Mouse (Mus musculus): ENCODE measurements around the gene Stc2. TPM values are rescaled to one million over a fixed set of nuclear protein-coding genes. Genes with fewer than 3 reads are reported as not detected.

Stc2 gene
- polyA plus RNA-seq (2014; fragmentation: Nextera tagmentation; extraction: Ambion mirVana) = 0.64 and 0.96 TPM in 2 replicates

DNA sequence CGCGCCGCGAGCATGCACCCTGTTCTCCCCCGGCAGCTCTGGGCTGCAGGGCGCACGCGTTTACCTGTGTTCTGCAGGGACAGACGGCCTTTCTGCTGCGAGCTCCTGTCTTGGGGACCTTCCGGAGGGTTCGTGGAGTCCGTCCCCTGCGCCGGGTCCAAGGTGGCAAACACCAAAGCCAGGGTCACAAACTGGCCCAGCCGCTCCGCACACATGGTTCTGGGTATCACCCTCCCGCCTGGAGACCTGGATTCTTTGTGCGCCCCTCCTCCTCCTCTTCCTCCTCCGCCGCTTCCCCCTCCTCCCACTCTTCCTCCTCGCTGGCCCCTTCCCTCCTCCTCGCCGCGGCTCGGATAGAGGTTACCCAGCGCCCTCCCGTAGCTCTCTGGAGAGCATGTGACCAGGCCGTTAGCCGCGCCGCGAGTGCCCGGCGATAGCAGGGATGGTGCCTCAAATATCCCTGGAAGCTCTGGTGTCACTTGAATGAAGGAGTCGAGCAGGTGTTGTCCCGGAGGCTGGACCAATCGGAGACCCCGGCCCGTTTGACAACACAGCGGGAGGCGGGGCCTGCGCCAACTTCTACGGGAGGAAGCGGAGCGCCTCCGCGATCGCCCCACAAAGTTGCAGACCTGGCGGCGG is at the start of gene Stc2:
Gene Stc2 (minus strand): TSS at position 427 of the 639 bp plus-strand sequence.
- Histone ChIP-seq H3K4me2 (replicated peaks; ENCODE audit: low read depth, low read length) (peak within 1 kb of the TSS; percentile 98), H3K36me3 (ENCODE audit: control insufficient read depth, insufficient read depth, low read length) (no peaks in the 10 kb centered on the region), H3K27me3 (ENCODE audit: control insufficient read depth, insufficient read depth, low read length) (peaks cover 20% of the 10 kb centered on the region), H3K9me3 (ENCODE audit: control insufficient read depth, low read length) (no peaks in the 10 kb centered on the region), H3K4me1 (replicated peaks; ENCODE audit: control insufficient read depth, insufficient read depth, low read length) (peaks cover 8% of the 10 kb centered on the region), H3K27ac (ENCODE audit: low read depth, low read length) (no peak within 1 kb of the TSS), H3K9ac (ENCODE audit: low read depth, low read length) (peak within 1 kb of the TSS; percentile 32), H3K4me3 (ENCODE audit: low read depth, low read length) (peak within 1 kb of the TSS; percentile 50)
- peak; percentile 86 for ATAC-seq (ENCODE audit: low FRiP score)
- WGBS = 0% methylated on average over 47 of the region's 51 CpGs
- DNase-seq (ENCODE audit: low spot score) = peak; percentile 83

DNA sequence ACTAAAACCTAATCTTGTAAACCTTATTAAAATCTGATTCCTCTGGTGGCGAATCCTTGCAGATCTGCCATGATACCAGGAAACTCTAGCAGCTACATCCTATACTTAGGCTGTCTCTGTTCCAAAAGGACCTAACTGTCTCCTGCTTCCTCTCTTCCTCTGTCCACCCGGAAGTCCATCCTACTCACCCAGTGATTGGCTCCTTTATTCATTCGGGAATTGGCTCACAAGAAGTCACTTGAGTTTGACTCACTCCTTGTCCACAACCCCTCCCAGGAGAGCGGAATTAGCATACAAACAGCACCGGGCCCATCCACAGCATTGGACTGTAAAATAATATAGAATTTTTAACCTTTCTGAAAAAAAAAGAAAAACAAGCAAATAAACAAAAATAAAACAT is 47.2 kb upstream of the Stc2 start:
- Histone ChIP-seq H3K36me3 (ENCODE audit: control insufficient read depth, insufficient read depth, low read length) (no peaks in the 10 kb centered on the region), H3K4me1 (replicated peaks; ENCODE audit: control insufficient read depth, insufficient read depth, low read length) (no peaks in the 10 kb centered on the region), H3K9me3 (ENCODE audit: control insufficient read depth, low read length) (no peaks in the 10 kb centered on the region), H3K4me3 (ENCODE audit: low read depth, low read length) (no peak overlapping the region), H3K27ac (ENCODE audit: low read depth, low read length) (no peak overlapping the region), H3K4me2 (replicated peaks; ENCODE audit: low read depth, low read length) (no peak overlapping the region), H3K9ac (ENCODE audit: low read depth, low read length) (no peak overlapping the region), H3K27me3 (ENCODE audit: control insufficient read depth, insufficient read depth, low read length) (no peaks in the 10 kb centered on the region)
- ATAC-seq (ENCODE audit: low FRiP score) (no peak), DNase-seq (ENCODE audit: low spot score) (no peak)
- WGBS = 86% methylated on average over 5 of the region's 5 CpGs

DNA sequence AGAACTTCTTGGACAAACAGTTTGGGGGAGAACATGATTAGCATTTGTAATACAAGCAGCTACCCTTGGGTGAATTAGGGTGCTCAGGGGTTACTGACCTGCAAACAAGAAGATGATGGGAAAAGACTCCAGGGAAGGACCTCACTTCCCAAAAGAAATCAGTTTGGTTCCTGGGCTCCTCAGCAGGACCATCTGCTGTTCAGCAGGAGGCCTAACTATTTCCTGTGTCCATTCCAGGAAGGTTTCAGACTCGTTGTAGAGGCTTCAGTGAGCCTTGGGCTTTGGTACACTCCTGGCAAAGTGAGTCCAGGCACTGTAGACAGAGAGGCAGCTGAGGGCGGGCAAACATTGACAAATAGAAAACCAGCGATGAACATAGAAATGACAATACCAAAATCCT is 42.5 kb upstream of the Stc2 start:
- no peak overlapping the region for H3K4me2 ChIP-seq (replicated peaks; ENCODE audit: low read depth, low read length)
- H3K27ac ChIP-seq (ENCODE audit: low read depth, low read length) = no peak overlapping the region
- WGBS = 75% methylated on average over 3 of the region's 3 CpGs
- no peak for DNase-seq (ENCODE audit: low spot score)
- H3K9ac ChIP-seq (ENCODE audit: low read depth, low read length) = no peak overlapping the region
- H3K27me3 ChIP-seq (ENCODE audit: control insufficient read depth, insufficient read depth, low read length) = no peaks in the 10 kb centered on the region
- H3K4me1 ChIP-seq (replicated peaks; ENCODE audit: control insufficient read depth, insufficient read depth, low read length) = no peaks in the 10 kb centered on the region
- no peaks in the 10 kb centered on the region for H3K36me3 ChIP-seq (ENCODE audit: control insufficient read depth, insufficient read depth, low read length)
- ATAC-seq (ENCODE audit: low FRiP score) = no peak
- no peak overlapping the region for H3K4me3 ChIP-seq (ENCODE audit: low read depth, low read length)
- no peaks in the 10 kb centered on the region for H3K9me3 ChIP-seq (ENCODE audit: control insufficient read depth, low read length)

DNA sequence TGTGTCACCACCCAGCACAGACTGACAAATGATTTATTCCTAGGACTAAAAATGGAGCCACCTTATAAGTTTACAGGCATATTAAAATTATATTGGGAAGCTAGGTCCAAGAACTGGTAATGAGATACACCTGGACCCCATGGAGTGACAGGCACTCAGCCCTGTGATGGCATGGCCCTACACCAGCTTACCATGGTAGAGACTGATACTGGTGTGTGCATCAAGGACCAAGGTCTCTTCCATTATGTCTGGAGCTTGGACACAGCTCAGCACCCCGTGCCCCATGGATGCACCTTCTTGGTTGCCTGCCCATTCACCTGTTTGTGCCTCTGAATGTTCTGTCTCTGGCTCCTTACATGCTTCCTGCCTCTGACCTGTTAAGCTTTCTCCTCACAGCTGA is 36.9 kb upstream of the Stc2 start:
- Histone ChIP-seq H3K9ac (ENCODE audit: low read depth, low read length) (no peak overlapping the region), H3K4me2 (replicated peaks; ENCODE audit: low read depth, low read length) (no peak overlapping the region), H3K36me3 (ENCODE audit: control insufficient read depth, insufficient read depth, low read length) (no peaks in the 10 kb centered on the region), H3K4me1 (replicated peaks; ENCODE audit: control insufficient read depth, insufficient read depth, low read length) (no peaks in the 10 kb centered on the region), H3K4me3 (ENCODE audit: low read depth, low read length) (no peak overlapping the region), H3K9me3 (ENCODE audit: control insufficient read depth, low read length) (no peaks in the 10 kb centered on the region), H3K27ac (ENCODE audit: low read depth, low read length) (no peak overlapping the region), H3K27me3 (ENCODE audit: control insufficient read depth, insufficient read depth, low read length) (no peaks in the 10 kb centered on the region)
- WGBS = 89% methylated on average over 1 of the region's 1 CpGs
- no peak for DNase-seq (ENCODE audit: low spot score)
- no peak for ATAC-seq (ENCODE audit: low FRiP score)

DNA sequence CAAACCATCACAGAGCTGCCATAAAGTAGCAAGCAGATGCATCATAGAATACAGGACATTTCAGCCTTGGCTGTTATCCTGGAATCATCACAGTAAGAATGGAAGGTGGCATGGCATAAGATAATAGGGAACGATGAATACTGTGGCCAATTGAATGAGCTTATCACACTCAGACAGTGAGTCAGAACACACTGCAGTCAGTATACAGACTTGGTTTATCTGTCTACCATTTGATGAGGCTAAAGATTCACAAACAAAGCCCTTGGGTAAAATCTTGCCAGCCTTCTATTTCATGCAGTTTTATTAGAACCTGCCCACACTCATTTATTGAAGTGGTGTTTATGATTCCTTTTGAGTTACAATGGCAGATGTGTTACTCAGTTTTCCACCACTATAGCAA is 33.2 kb upstream of the Stc2 start:
- ATAC-seq (ENCODE audit: low FRiP score) (no peak), DNase-seq (ENCODE audit: low spot score) (no peak)
- Histone ChIP-seq H3K9ac (ENCODE audit: low read depth, low read length) (no peak overlapping the region), H3K4me1 (replicated peaks; ENCODE audit: control insufficient read depth, insufficient read depth, low read length) (no peaks in the 10 kb centered on the region), H3K4me2 (replicated peaks; ENCODE audit: low read depth, low read length) (no peak overlapping the region), H3K27ac (ENCODE audit: low read depth, low read length) (no peak overlapping the region), H3K36me3 (ENCODE audit: control insufficient read depth, insufficient read depth, low read length) (no peaks in the 10 kb centered on the region), H3K9me3 (ENCODE audit: control insufficient read depth, low read length) (no peaks in the 10 kb centered on the region), H3K27me3 (ENCODE audit: control insufficient read depth, insufficient read depth, low read length) (no peaks in the 10 kb centered on the region), H3K4me3 (ENCODE audit: low read depth, low read length) (no peak overlapping the region)
- WGBS = 98% methylated on average over 1 of the region's 1 CpGs

DNA sequence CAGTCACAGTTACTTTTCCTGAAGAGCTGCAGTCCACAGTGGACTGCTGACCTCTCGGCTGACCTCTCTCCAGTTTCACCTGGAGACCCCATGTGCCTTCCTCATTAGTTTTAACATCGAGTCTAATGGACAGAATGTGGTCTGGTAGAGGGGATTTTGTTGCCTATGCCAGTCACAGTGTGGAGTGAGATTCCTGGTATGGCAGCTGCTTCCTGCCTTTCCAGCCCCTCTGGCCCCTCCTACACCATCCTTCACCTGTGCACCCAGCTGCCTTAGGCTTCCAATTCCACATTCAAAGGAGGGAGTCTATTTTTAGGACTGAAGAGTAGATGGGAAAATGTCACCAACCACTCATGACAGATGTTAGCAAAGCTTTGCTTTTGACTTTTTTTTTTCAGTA is 28.7 kb upstream of the Stc2 start:
- H3K9me3 ChIP-seq (ENCODE audit: control insufficient read depth, low read length) = no peaks in the 10 kb centered on the region
- ATAC-seq (ENCODE audit: low FRiP score) (no peak), DNase-seq (ENCODE audit: low spot score) (no peak)
- H3K4me3 ChIP-seq (ENCODE audit: low read depth, low read length) = no peak overlapping the region
- 80% methylated on average over 2 of the region's 2 CpGs for WGBS
- no peaks in the 10 kb centered on the region for H3K4me1 ChIP-seq (replicated peaks; ENCODE audit: control insufficient read depth, insufficient read depth, low read length)
- H3K27me3 ChIP-seq (ENCODE audit: control insufficient read depth, insufficient read depth, low read length) = no peaks in the 10 kb centered on the region
- no peak overlapping the region for H3K4me2 ChIP-seq (replicated peaks; ENCODE audit: low read depth, low read length)
- H3K9ac ChIP-seq (ENCODE audit: low read depth, low read length) = no peak overlapping the region
- H3K36me3 ChIP-seq (ENCODE audit: control insufficient read depth, insufficient read depth, low read length) = no peaks in the 10 kb centered on the region
- no peak overlapping the region for H3K27ac ChIP-seq (ENCODE audit: low read depth, low read length)

DNA sequence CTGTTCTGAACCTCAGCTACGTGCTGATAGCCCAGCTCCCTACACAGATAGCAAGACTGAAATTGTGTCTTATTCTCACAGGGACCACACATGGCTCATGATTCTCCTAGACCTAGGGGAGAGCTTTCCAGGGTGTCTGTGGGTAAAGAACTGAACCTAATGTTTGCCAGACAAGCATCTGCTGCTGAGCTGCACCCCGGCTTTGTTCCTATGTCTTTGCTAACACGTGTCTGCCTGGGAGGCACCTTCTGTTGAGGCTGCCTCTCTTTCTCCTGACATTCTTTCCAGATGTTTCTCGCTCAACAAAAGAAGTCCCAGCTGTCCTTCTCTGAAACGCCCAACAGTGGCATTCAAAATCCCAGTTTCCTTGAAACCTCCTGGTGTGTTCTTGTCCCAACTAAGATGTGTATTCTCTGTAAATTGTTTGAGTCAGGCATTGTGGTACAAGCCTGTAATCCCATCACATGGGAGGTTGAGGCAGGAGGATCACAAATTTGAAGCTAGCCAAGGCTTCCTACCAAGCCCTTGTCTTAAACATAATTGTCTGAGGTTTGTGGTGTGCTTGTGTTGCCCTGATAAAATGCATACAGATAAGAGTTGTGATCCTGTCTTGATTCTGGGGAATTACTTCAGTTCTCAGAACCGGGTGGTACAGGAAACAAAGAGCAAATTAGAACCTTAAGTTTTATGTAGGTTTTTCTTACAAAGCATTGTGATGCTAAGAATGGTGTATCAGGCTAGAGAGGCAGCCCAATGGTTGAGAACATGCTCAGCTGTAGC is 27.0 kb upstream of the Stc2 start:
- 64% methylated on average over 6 of the region's 6 CpGs for WGBS
- no peak overlapping the region for H3K27ac ChIP-seq (ENCODE audit: low read depth, low read length)
- DNase-seq (ENCODE audit: low spot score) (no peak), ATAC-seq (ENCODE audit: low FRiP score) (no peak)
- H3K9me3 ChIP-seq (ENCODE audit: control insufficient read depth, low read length) = no peaks in the 10 kb centered on the region
- H3K4me1 ChIP-seq (replicated peaks; ENCODE audit: control insufficient read depth, insufficient read depth, low read length) = no peaks in the 10 kb centered on the region
- H3K27me3 ChIP-seq (ENCODE audit: control insufficient read depth, insufficient read depth, low read length) = no peaks in the 10 kb centered on the region
- H3K4me2 ChIP-seq (replicated peaks; ENCODE audit: low read depth, low read length) = no peak overlapping the region
- H3K9ac ChIP-seq (ENCODE audit: low read depth, low read length) = no peak overlapping the region
- no peak overlapping the region for H3K4me3 ChIP-seq (ENCODE audit: low read depth, low read length)
- no peaks in the 10 kb centered on the region for H3K36me3 ChIP-seq (ENCODE audit: control insufficient read depth, insufficient read depth, low read length)

DNA sequence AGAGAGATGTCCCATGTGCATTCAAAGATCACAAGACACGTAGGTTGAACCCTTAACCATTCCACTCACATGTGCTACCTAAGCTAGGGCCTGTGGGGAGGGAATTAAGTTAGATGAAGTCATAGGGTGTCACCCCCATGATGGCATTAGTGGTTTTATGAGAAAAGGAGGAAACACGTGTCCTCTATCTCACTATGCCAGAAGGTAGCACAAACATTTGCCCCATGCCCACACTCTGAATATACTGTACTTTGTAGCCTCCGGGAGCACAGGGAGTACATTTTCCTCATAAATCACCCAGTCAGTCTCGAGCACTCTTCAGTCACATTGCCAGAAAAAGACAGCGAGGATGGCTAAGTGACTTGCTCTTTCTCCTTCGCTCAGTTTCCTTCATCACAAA is 24.2 kb upstream of the Stc2 start:
- H3K9me3 ChIP-seq (ENCODE audit: control insufficient read depth, low read length) = no peaks in the 10 kb centered on the region

DNA sequence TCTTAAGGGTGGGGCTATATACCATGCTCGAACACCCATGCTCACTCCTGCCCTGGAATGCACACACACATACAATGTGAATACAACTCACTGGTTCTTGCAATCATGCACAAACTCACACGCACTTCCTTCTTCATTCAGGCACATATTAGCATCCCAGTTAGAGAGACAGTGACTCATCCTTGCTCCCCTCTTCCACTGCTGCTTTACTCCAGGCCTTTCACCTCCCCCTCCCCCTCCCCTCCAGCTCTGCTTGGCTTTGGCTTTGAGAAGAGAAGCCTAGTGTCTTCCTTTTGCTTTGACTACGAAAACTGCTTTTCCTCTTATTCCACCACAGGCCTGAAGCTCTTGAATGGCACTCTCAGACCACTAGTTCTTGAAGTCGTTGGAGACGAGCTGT is 22.5 kb upstream of the Stc2 start:
- 89% methylated on average over 5 of the region's 5 CpGs for WGBS
- no peak for ATAC-seq (ENCODE audit: low FRiP score)
- H3K9me3 ChIP-seq (ENCODE audit: control insufficient read depth, low read length) = no peaks in the 10 kb centered on the region

More for the DNA sequence above, 24.2 kb upstream of the Stc2 start:
- DNase-seq (ENCODE audit: low spot score) (no peak), ATAC-seq (ENCODE audit: low FRiP score) (no peak)
- Histone ChIP-seq H3K9ac (ENCODE audit: low read depth, low read length) (no peak overlapping the region), H3K36me3 (ENCODE audit: control insufficient read depth, insufficient read depth, low read length) (no peaks in the 10 kb centered on the region), H3K4me3 (ENCODE audit: low read depth, low read length) (no peak overlapping the region), H3K4me2 (replicated peaks; ENCODE audit: low read depth, low read length) (no peak overlapping the region), H3K27ac (ENCODE audit: low read depth, low read length) (no peak overlapping the region), H3K4me1 (replicated peaks; ENCODE audit: control insufficient read depth, insufficient read depth, low read length) (no peaks in the 10 kb centered on the region), H3K27me3 (ENCODE audit: control insufficient read depth, insufficient read depth, low read length) (no peaks in the 10 kb centered on the region)
- WGBS = 86% methylated on average over 6 of the region's 6 CpGs

More for the DNA sequence above, 22.5 kb upstream of the Stc2 start:
- Histone ChIP-seq H3K4me2 (replicated peaks; ENCODE audit: low read depth, low read length) (no peak overlapping the region), H3K4me3 (ENCODE audit: low read depth, low read length) (no peak overlapping the region), H3K27ac (ENCODE audit: low read depth, low read length) (no peak overlapping the region), H3K27me3 (ENCODE audit: control insufficient read depth, insufficient read depth, low read length) (no peaks in the 10 kb centered on the region), H3K4me1 (replicated peaks; ENCODE audit: control insufficient read depth, insufficient read depth, low read length) (no peaks in the 10 kb centered on the region), H3K36me3 (ENCODE audit: control insufficient read depth, insufficient read depth, low read length) (no peaks in the 10 kb centered on the region), H3K9ac (ENCODE audit: low read depth, low read length) (no peak overlapping the region)
- no peak for DNase-seq (ENCODE audit: low spot score)
